Mouse (Mus musculus): ENCODE results near the gene Nptx2. TPM values are rescaled to one million over a fixed set of nuclear protein-coding genes. Genes with fewer than 3 reads are reported as not detected.

The Nptx2 gene
- polyA plus RNA-seq, 2 experiments = 0.02 TPM; not detected in 1

DNA sequence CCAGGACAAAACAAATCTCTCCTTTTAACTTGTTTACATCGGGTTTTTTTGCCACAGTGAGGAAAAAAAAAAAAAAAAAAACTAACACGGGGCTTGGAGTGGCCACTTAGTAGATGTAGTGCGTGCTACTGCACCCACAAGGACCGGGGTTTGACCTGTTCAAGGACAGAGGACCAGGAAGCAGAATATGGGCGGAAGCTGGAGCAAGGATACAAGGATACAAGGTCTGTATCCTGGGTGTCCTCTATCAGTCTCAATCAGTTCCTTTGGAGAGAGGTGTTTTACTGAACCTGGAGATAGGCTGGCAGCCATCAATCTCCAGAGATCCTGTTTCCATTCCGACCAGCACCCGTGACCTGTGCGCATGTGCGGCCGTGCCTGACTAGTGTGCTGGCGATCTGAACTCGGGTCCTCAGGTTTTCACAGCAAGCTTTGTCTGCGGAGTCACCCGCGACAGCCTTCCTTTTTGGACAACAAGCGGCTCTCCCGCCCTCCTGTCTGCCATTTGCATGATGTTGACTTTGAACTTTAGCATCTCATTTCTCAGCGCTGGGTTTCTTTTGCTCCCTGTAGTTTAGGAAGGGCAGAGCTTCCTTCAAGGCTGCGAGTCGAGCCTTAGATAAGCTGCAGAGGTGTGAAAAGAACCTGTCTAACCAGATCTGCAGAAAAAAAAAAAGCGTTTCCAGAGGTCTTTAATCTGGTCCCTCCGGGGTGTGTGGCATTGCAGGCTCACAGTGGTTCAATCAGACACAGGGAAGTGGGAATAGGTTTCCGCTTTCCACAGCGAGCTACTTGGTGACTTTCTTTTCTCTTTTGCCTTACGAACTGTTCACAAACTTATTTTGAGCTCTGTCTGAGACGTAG lies 38.8 kb upstream of the Nptx2 start:
- DNase-seq (ENCODE audit: low read depth in 3 of 3, low spot score in 3 of 3) (no peak), ATAC-seq (ENCODE audit: insufficient read depth) (no peak)
- no peaks in the 10 kb centered on the region; the same call in 1 of the 2 replicates for H3K9me3 ChIP-seq (ENCODE audit: control insufficient read depth, low read length)
- H3K4me1 ChIP-seq (replicated peaks; ENCODE audit: control insufficient read depth in 2 of 2, insufficient read depth in 2 of 2, low read length in 1 of 2) = no peaks in the 10 kb centered on the region
- H3K4me3 ChIP-seq (ENCODE audit: insufficient read depth in 1 of 2, low read depth in 2 of 2, low read length in 2 of 2) = no peak overlapping the region
- H3K27me3 ChIP-seq (ENCODE audit: control insufficient read depth, insufficient read depth, low read length) = no peaks in the 10 kb centered on the region
- TF ChIP-seq EP300 (IDR thresholded peaks at IDR 0.05; ENCODE audit: low read depth) (no peak), CTCF (IDR thresholded peaks at IDR 0.05; ENCODE audit: low read depth) (no peak)
- no peak overlapping the region for H3K9ac ChIP-seq (replicated peaks)
- no peak overlapping the region for H3K27ac ChIP-seq
- no peaks in the 10 kb centered on the region for H3K36me3 ChIP-seq (replicated peaks; ENCODE audit: control insufficient read depth, insufficient read depth, low read depth)
- WGBS (ENCODE audit: insufficient replicate concordance) = 22% methylated on average over 26 of the region's 26 CpGs
- no peak overlapping the region for H3K4me2 ChIP-seq (ENCODE audit: low read depth)

DNA sequence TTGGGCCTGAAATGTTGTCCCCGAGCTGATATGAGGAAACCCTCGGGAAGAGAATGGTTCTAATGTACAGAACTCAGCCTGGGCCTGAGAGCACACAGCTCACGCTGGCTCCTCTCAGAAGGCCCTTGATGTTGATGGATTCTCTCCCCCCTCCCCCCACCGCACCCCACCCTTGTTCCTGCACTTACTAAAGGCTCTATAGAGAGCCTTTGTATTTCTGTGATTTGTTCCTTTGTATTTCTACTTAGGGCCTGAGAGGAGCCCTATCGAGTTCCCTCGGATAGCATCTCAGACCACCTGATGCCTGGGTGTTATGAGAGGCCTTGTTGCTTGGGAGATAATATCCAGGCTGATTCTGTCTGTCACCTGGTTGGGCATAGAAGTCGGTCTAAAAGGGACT lies 36.3 kb upstream of the Nptx2 start:
- Histone ChIP-seq H3K9me3 (ENCODE audit: control insufficient read depth, low read length) (no peaks in the 10 kb centered on the region; the same call in 1 of the 2 replicates), H3K4me2 (ENCODE audit: low read depth) (no peak overlapping the region), H3K4me3 (ENCODE audit: insufficient read depth in 1 of 2, low read depth in 2 of 2, low read length in 2 of 2) (no peak overlapping the region), H3K9ac (replicated peaks) (no peak overlapping the region), H3K36me3 (replicated peaks; ENCODE audit: control insufficient read depth, insufficient read depth, low read depth) (no peaks in the 10 kb centered on the region), H3K4me1 (replicated peaks; ENCODE audit: control insufficient read depth in 2 of 2, insufficient read depth in 2 of 2, low read length in 1 of 2) (no peaks in the 10 kb centered on the region), H3K27me3 (ENCODE audit: control insufficient read depth, insufficient read depth, low read length) (no peaks in the 10 kb centered on the region), H3K27ac (no peak overlapping the region)
- 52% methylated on average over 7 of the region's 7 CpGs for WGBS (ENCODE audit: insufficient replicate concordance)
- DNase-seq (ENCODE audit: low read depth in 3 of 3, low spot score in 3 of 3) (no peak), ATAC-seq (ENCODE audit: insufficient read depth) (no peak)
- TF ChIP-seq EP300 (IDR thresholded peaks at IDR 0.05; ENCODE audit: low read depth) (no peak), CTCF (IDR thresholded peaks at IDR 0.05; ENCODE audit: low read depth) (no peak)

DNA sequence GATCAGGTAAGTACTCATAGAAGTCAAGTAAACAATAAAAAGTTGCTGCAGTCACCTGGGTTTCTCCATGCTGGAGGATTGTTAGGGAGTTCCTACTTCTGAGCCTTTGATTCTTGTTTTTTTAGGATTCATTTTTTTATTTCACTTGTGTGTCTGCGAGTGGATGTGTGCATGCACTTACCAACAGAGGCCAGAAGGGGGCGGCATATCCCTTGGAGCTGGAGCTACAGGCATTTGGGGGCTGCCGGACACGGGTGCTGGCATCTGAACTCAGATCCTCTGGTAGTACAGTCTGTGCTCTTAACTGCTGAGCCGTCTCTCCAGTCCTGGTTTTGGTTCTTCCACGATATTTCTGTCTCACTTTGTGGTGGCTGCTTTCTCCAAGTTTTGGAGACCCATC lies 31.0 kb upstream of the Nptx2 start:
- H3K36me3 ChIP-seq (replicated peaks; ENCODE audit: control insufficient read depth, insufficient read depth, low read depth) = no peaks in the 10 kb centered on the region
- H3K4me2 ChIP-seq (ENCODE audit: low read depth) = no peak overlapping the region
- no peaks in the 10 kb centered on the region for H3K27me3 ChIP-seq (ENCODE audit: control insufficient read depth, insufficient read depth, low read length)
- no peaks in the 10 kb centered on the region for H3K4me1 ChIP-seq (replicated peaks; ENCODE audit: control insufficient read depth in 2 of 2, insufficient read depth in 2 of 2, low read length in 1 of 2)
- no peak for ATAC-seq (ENCODE audit: insufficient read depth)
- H3K9ac ChIP-seq (replicated peaks) = no peak overlapping the region
- H3K9me3 ChIP-seq (ENCODE audit: control insufficient read depth, low read length) = no peaks in the 10 kb centered on the region
- TF ChIP-seq EP300 (IDR thresholded peaks at IDR 0.05; ENCODE audit: low read depth) = no peak
- TF ChIP-seq CTCF (IDR thresholded peaks at IDR 0.05; ENCODE audit: low read depth) = peak; percentile 51
- H3K4me3 ChIP-seq (ENCODE audit: insufficient read depth in 1 of 2, low read depth in 2 of 2, low read length in 2 of 2) = no peak overlapping the region
- no peak overlapping the region for H3K27ac ChIP-seq
- DNase-seq (ENCODE audit: low read depth in 3 of 3, low spot score in 3 of 3) = no peak
- WGBS (ENCODE audit: insufficient replicate concordance) = 53% methylated on average over 6 of the region's 6 CpGs

DNA sequence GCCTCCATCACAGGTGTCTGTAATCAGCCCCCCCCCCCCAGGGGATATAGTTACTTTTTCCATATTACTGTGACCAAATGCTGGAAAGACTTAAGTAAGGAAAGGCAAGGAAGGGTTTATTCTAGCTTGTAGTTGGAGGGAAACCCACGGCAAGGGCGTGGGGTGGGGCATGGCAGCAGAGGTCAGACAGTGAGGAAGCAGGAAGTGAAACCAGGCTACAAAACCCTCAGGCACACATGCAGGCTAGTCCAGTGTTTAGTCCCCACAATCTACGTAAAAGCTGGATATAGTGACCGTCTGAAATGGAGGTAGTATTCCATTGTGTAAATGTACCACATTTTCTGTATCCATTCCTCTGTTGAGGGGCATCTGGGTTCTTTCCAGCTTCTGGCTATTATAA lies 30.5 kb upstream of the Nptx2 start:
- Histone ChIP-seq H3K27ac (no peak overlapping the region), H3K9ac (replicated peaks) (no peak overlapping the region), H3K4me3 (ENCODE audit: insufficient read depth in 1 of 2, low read depth in 2 of 2, low read length in 2 of 2) (no peak overlapping the region), H3K9me3 (ENCODE audit: control insufficient read depth, low read length) (no peaks in the 10 kb centered on the region), H3K27me3 (ENCODE audit: control insufficient read depth, insufficient read depth, low read length) (no peaks in the 10 kb centered on the region), H3K36me3 (replicated peaks; ENCODE audit: control insufficient read depth, insufficient read depth, low read depth) (no peaks in the 10 kb centered on the region), H3K4me2 (ENCODE audit: low read depth) (no peak overlapping the region), H3K4me1 (replicated peaks; ENCODE audit: control insufficient read depth in 2 of 2, insufficient read depth in 2 of 2, low read length in 1 of 2) (no peaks in the 10 kb centered on the region)
- ATAC-seq (ENCODE audit: insufficient read depth) (no peak), DNase-seq (ENCODE audit: low read depth in 3 of 3, low spot score in 3 of 3) (no peak)
- no peak for TF ChIP-seq CTCF (IDR thresholded peaks at IDR 0.05; ENCODE audit: low read depth)
- TF ChIP-seq EP300 (IDR thresholded peaks at IDR 0.05; ENCODE audit: low read depth) = no peak
- WGBS (ENCODE audit: insufficient replicate concordance) = 60% methylated on average over 4 of the region's 4 CpGs

DNA sequence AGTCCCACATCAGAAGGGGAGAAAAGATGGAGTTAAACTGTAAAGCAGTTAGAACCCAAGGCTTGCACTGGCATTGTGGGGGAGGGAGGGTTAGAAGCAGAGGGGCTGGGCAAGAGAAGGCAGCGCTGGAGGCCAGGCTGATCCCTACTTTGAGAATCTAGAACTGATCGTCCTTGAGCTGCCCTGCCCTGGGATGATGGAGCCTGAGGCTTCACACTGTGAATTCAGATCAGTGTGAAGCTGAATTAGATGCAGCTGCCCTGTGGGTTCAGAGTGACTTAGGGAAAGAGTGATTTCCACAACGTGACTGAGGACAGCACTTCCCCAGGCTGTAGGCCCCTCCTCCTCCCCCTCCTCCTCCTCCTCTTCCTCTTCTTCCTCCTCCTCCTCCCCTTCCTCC lies 25.6 kb upstream of the Nptx2 start:
- no peak overlapping the region for H3K4me2 ChIP-seq (ENCODE audit: low read depth)
- 34% methylated on average over 3 of the region's 3 CpGs for WGBS (ENCODE audit: insufficient replicate concordance)
- no peaks in the 10 kb centered on the region for H3K36me3 ChIP-seq (replicated peaks; ENCODE audit: control insufficient read depth, insufficient read depth, low read depth)
- ATAC-seq (ENCODE audit: insufficient read depth) (no peak), DNase-seq (ENCODE audit: low read depth in 3 of 3, low spot score in 3 of 3) (no peak)
- H3K9me3 ChIP-seq (ENCODE audit: control insufficient read depth, low read length) = no peaks in the 10 kb centered on the region
- TF ChIP-seq EP300 (IDR thresholded peaks at IDR 0.05; ENCODE audit: low read depth) = no peak
- no peak for TF ChIP-seq CTCF (IDR thresholded peaks at IDR 0.05; ENCODE audit: low read depth)
- no peaks in the 10 kb centered on the region for H3K4me1 ChIP-seq (replicated peaks; ENCODE audit: control insufficient read depth in 2 of 2, insufficient read depth in 2 of 2, low read length in 1 of 2)
- no peak overlapping the region for H3K27ac ChIP-seq
- no peaks in the 10 kb centered on the region for H3K27me3 ChIP-seq (ENCODE audit: control insufficient read depth, insufficient read depth, low read length)
- H3K9ac ChIP-seq (replicated peaks) = no peak overlapping the region
- no peak overlapping the region for H3K4me3 ChIP-seq (ENCODE audit: insufficient read depth in 1 of 2, low read depth in 2 of 2, low read length in 2 of 2)

All from liver, embryonic 14.5 days (tissue).